Mouse (Mus musculus) erythroblast, embryonic 14.5 days (primary cell): ENCODE results near the gene Cdhr5.

Source experiments
- GATA1 ChIP-seq: IDR thresholded peaks from 2 replicates; pipeline ENCODE4 v1.6.1; 2012; ENCODE audit warnings: low read length, inconsistent platforms, mixed read lengths
- TAL1 ChIP-seq: IDR thresholded peaks from 3 replicates; pipeline ENCODE4 v1.6.1; 2012; ENCODE audit warnings: low read length, inconsistent platforms, mixed read lengths

DNA sequence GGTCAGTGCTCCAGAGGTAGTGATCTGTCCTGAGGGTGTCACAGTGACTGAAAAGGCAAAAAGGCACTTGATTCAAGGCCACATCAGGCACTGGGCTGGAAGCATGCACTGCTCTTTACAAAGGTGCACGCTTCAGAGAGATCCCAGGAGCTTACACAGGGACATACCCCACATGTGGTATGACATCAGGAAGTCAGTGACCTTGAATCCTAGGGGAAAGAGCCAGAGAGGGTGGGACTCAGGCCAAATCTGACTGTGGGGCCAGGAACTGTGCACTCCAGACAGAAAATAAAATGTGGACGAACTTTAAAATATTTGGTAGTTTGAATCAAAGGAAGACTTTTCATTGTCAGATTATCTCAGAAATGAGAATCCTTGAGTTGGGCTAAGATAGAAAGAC, 37.8 kb upstream of the Cdhr5 start:
- TF ChIP-seq TAL1 = no peak
- no peak for TF ChIP-seq GATA1
